Mouse (Mus musculus): ENCODE data around the gene B3gntl1. TPM values are rescaled to one million over a fixed set of nuclear protein-coding genes. Genes with fewer than 3 reads are reported as not detected.

Gene B3gntl1
- polyA plus RNA-seq, 1 experiment from 2014 or later, result 9.6 TPM

- H3K4me1 ChIP-seq, result peaks cover 30% of the 10 kb centered on the region
- no peaks in the 10 kb centered on the region for H3K9me3 ChIP-seq
- H3K27me3 ChIP-seq, result no peaks in the 10 kb centered on the region
- H3K4me2 ChIP-seq, result no peak overlapping the region
- no peak overlapping the region for H3K9ac ChIP-seq
- ATAC-seq (ENCODE audit: insufficient number of reproducible peaks, insufficient read depth, low FRiP score, low TSS enrichment, low read depth), result no peak
- no peak overlapping the region for H3K4me3 ChIP-seq
- WGBS, result 80% methylated on average over 6 of the region's 6 CpGs
- H3K27ac ChIP-seq, result no peak overlapping the region
- H3K36me3 ChIP-seq, result peaks cover 3% of the 10 kb centered on the region; the same call in 1 of the 2 replicates
These were observed 17.0 kb downstream of the B3gntl1 start for GRCm38 (mm10) chr11:121655807-121656511.

- no peak for ATAC-seq (ENCODE audit: insufficient number of reproducible peaks, insufficient read depth, low FRiP score, low TSS enrichment, low read depth)
- Histone ChIP-seq H3K4me2 (no peak overlapping the region), H3K9me3 (no peaks in the 10 kb centered on the region), H3K27me3 (no peaks in the 10 kb centered on the region), H3K27ac (peak overlapping the region; percentile 75; the same call in 1 of the 2 replicates), H3K4me1 (peaks cover 30% of the 10 kb centered on the region), H3K36me3 (peaks cover 8% of the 10 kb centered on the region; the same call in 1 of the 2 replicates), H3K4me3 (no peak overlapping the region), H3K9ac (no peak overlapping the region)
- WGBS, result 78% methylated on average over 6 of the region's 6 CpGs
These were observed 17.7 kb downstream of the B3gntl1 start for GRCm38 (mm10) chr11:121655166-121655806.

- H3K27ac ChIP-seq, result peak overlapping the region; percentile 75
- H3K36me3 ChIP-seq, result peaks cover 15% of the 10 kb centered on the region
- H3K4me2 ChIP-seq, result no peak overlapping the region
- 37% methylated on average over 9 of the region's 9 CpGs for WGBS
- no peak overlapping the region for H3K9ac ChIP-seq
- peaks cover 30% of the 10 kb centered on the region for H3K4me1 ChIP-seq
- no peaks in the 10 kb centered on the region for H3K27me3 ChIP-seq
- H3K9me3 ChIP-seq, result no peaks in the 10 kb centered on the region
- no peak overlapping the region for H3K4me3 ChIP-seq
- ATAC-seq (ENCODE audit: insufficient number of reproducible peaks, insufficient read depth, low FRiP score, low TSS enrichment, low read depth), result no peak
These were observed 18.5 kb downstream of the B3gntl1 start for GRCm38 (mm10) chr11:121654406-121654945.

DNA sequence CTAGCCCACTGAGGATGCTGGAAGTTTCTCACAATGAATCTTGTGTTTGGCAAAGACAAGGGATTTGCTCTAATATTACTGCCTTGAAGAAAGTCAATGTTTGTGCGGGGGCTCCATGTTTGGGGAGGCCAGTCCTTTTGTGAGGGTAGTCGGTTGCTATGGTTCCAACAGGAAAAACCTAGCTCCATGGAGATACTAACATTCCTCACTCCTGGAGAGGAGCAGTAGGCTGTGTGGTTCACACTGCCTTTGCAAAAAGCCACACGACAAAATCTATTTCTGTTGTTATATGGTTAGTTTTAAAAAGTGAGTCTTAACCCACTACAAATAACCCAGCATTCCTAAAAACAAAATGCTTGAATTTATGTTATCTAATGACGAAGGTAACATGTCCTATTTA lies 19.3 kb downstream of the B3gntl1 start:
- WGBS, result 83% methylated on average over 4 of the region's 4 CpGs
- H3K4me2 ChIP-seq, result no peak overlapping the region
- no peak overlapping the region; the same call in 1 of the 2 replicates for H3K27ac ChIP-seq
- H3K27me3 ChIP-seq, result no peaks in the 10 kb centered on the region
- H3K4me3 ChIP-seq, result no peak overlapping the region
- H3K36me3 ChIP-seq, result peaks cover 15% of the 10 kb centered on the region
- H3K9me3 ChIP-seq, result no peaks in the 10 kb centered on the region
- ATAC-seq (ENCODE audit: insufficient number of reproducible peaks, insufficient read depth, low FRiP score, low TSS enrichment, low read depth), result no peak
- H3K9ac ChIP-seq, result no peak overlapping the region
- H3K4me1 ChIP-seq, result peaks cover 30% of the 10 kb centered on the region

- H3K27ac ChIP-seq, result no peak overlapping the region; the same call in 1 of the 2 replicates
- WGBS, result 59% methylated on average over 10 of the region's 10 CpGs
- H3K4me1 ChIP-seq, result peaks cover 30% of the 10 kb centered on the region
- H3K4me2 ChIP-seq, result no peak overlapping the region
- peaks cover 15% of the 10 kb centered on the region for H3K36me3 ChIP-seq
- H3K27me3 ChIP-seq, result no peaks in the 10 kb centered on the region
- ATAC-seq (ENCODE audit: insufficient number of reproducible peaks, insufficient read depth, low FRiP score, low TSS enrichment, low read depth), result no peak
- H3K4me3 ChIP-seq, result no peak overlapping the region
- no peak overlapping the region for H3K9ac ChIP-seq
- no peaks in the 10 kb centered on the region for H3K9me3 ChIP-seq
These were observed 20.2 kb downstream of the B3gntl1 start for GRCm38 (mm10) chr11:121652547-121653305.

GRCm38 (mm10) chr11:121651983-121652382 lies 21.0 kb downstream of the B3gntl1 start:
- WGBS, result 95% methylated on average over 5 of the region's 5 CpGs

DNA sequence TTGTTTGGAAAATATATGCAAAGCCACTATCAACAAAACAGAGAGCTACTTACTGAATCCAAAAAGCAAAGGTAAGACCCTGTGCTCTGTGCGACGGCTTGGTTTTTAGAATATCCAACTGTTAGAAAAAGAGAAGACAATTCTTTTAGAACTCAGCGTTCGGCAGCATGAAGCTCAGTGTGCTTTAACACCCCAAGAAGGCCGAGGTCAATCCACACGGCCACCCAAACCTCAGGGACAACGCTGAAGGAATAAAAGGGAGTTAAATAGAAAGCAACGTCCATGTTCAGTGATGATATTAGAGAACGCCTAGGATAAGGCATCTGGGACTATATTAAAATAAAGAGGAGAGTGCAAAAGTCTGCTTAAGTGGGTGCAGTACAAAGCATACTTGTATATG lies 21.4 kb downstream of the B3gntl1 start:
- Histone ChIP-seq H3K27me3 (no peaks in the 10 kb centered on the region), H3K9me3 (no peaks in the 10 kb centered on the region), H3K4me1 (peaks cover 35% of the 10 kb centered on the region), H3K36me3 (peaks cover 15% of the 10 kb centered on the region), H3K9ac (no peak overlapping the region), H3K4me2 (no peak overlapping the region), H3K27ac (no peak overlapping the region), H3K4me3 (no peak overlapping the region)
- ATAC-seq (ENCODE audit: insufficient number of reproducible peaks, insufficient read depth, low FRiP score, low TSS enrichment, low read depth), result no peak
- 94% methylated on average over 9 of the region's 9 CpGs for WGBS

More at GRCm38 (mm10) chr11:121651983-121652382, 21.0 kb downstream of the B3gntl1 start:
- no peak overlapping the region for H3K4me3 ChIP-seq
- H3K27me3 ChIP-seq, result no peaks in the 10 kb centered on the region
- peaks cover 15% of the 10 kb centered on the region for H3K36me3 ChIP-seq
- H3K4me2 ChIP-seq, result no peak overlapping the region
- H3K27ac ChIP-seq, result no peak overlapping the region
- peaks cover 35% of the 10 kb centered on the region for H3K4me1 ChIP-seq
- H3K9ac ChIP-seq, result no peak overlapping the region
- ATAC-seq (ENCODE audit: insufficient number of reproducible peaks, insufficient read depth, low FRiP score, low TSS enrichment, low read depth), result no peak
- H3K9me3 ChIP-seq, result no peaks in the 10 kb centered on the region

- no peak overlapping the region for H3K4me2 ChIP-seq
- no peak overlapping the region for H3K4me3 ChIP-seq
- H3K36me3 ChIP-seq, result peaks cover 15% of the 10 kb centered on the region
- peaks cover 35% of the 10 kb centered on the region for H3K4me1 ChIP-seq
- ATAC-seq (ENCODE audit: insufficient number of reproducible peaks, insufficient read depth, low FRiP score, low TSS enrichment, low read depth), result no peak
- H3K9ac ChIP-seq, result no peak overlapping the region
- no peaks in the 10 kb centered on the region for H3K9me3 ChIP-seq
- WGBS, result 91% methylated on average over 11 of the region's 11 CpGs
- H3K27ac ChIP-seq, result no peak overlapping the region
- H3K27me3 ChIP-seq, result no peaks in the 10 kb centered on the region
These were observed 22.3 kb downstream of the B3gntl1 start for GRCm38 (mm10) chr11:121650668-121651067.

DNA sequence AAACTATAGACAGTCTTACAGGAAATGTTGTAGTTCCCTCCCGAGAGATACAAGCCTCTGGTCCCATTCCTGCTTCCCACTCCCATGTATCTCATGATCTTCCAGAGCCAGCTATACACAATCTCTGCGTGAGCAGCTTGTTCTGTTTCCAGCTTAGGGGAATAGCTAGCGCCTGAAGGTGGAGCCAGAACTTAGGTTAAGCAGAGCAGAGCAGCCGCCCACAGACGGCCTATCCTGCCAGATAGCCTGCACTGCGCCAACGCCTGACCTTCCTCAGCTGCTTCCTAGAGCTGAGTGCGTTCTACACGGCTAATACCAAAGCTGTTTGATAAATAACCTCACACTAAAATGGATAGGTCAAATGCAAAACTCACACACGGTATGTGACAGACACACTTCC lies 23.1 kb downstream of the B3gntl1 start:
- H3K4me2 ChIP-seq, result no peak overlapping the region
- no peak overlapping the region for H3K27ac ChIP-seq
- H3K4me3 ChIP-seq, result no peak overlapping the region
- no peaks in the 10 kb centered on the region for H3K27me3 ChIP-seq
- H3K9ac ChIP-seq, result no peak overlapping the region
- peaks cover 12% of the 10 kb centered on the region for H3K36me3 ChIP-seq
- WGBS, result 76% methylated on average over 10 of the region's 10 CpGs
- peaks cover 29% of the 10 kb centered on the region for H3K4me1 ChIP-seq
- ATAC-seq (ENCODE audit: insufficient number of reproducible peaks, insufficient read depth, low FRiP score, low TSS enrichment, low read depth), result no peak
- H3K9me3 ChIP-seq, result no peaks in the 10 kb centered on the region

DNA sequence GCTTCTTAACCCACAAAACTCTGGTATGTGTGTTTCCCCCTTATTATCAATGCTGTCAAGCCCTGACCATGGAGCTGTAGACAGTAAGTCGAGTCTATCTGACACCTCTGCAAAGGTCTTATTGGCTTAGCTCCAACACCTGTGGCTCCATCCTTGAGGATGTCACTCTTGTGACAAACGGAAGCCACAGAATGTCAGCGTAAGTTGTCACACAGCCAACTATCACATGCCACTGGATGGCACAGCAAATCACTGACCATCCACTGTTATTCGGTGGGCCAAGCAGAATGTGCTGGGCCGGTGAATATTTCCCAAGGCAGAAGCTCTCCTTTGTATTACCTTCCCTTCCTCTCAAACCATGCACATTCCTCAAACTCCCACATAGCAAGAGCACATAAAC lies 24.8 kb downstream of the B3gntl1 start:
- no peak overlapping the region for H3K4me3 ChIP-seq
- H3K4me2 ChIP-seq, result no peak overlapping the region
- H3K9me3 ChIP-seq, result no peaks in the 10 kb centered on the region
- peaks cover 14% of the 10 kb centered on the region for H3K4me1 ChIP-seq
- peaks cover 12% of the 10 kb centered on the region for H3K36me3 ChIP-seq
- ATAC-seq (ENCODE audit: insufficient number of reproducible peaks, insufficient read depth, low FRiP score, low TSS enrichment, low read depth), result no peak
- H3K27me3 ChIP-seq, result no peaks in the 10 kb centered on the region
- 93% methylated on average over 5 of the region's 5 CpGs for WGBS
- no peak overlapping the region for H3K9ac ChIP-seq
- no peak overlapping the region for H3K27ac ChIP-seq

DNA sequence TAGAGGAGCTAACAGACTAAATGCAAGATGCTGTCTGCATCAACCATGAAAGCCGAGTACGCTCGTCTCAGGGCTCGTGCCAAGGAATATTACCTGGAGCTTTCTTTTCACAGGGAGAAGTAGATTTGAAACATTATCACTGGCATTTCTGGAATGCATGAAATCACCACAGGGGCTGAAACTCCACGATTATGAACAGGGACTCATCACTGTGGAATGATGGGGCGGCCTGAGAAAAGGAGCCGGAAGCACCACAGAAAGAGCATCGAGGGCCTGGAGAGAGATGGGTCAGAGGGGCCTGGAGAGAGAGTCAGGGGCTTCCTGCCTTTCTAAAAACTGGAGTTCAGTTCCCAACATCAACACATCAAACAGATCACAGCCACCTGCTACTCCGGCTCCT lies 25.6 kb downstream of the B3gntl1 start:
- no peak for ATAC-seq (ENCODE audit: insufficient number of reproducible peaks, insufficient read depth, low FRiP score, low TSS enrichment, low read depth)
- Histone ChIP-seq H3K27ac (peak overlapping the region; percentile 17; the same call in 1 of the 2 replicates), H3K27me3 (no peaks in the 10 kb centered on the region), H3K4me3 (no peak overlapping the region), H3K4me1 (peaks cover 5% of the 10 kb centered on the region; the same call in 1 of the 2 replicates), H3K9ac (0 out of 2 replicates have a peak overlapping the region, but pooled peaks have one; percentile 17), H3K36me3 (peaks cover 12% of the 10 kb centered on the region), H3K4me2 (no peak overlapping the region), H3K9me3 (no peaks in the 10 kb centered on the region)
- 46% methylated on average over 9 of the region's 9 CpGs for whole genome bisulfite sequencing

All from embryonic facial prominence, embryonic 13.5 days (tissue).